Mouse (Mus musculus): Measurements from ENCODE around the gene Rpgrip1l. TPM values are rescaled to one million over a fixed set of nuclear protein-coding genes. Genes with fewer than 3 reads are reported as not detected.

Rpgrip1l gene
- total RNA-seq, 2 experiments from 2014 or later = 26.0 to 28.5 TPM

DNA sequence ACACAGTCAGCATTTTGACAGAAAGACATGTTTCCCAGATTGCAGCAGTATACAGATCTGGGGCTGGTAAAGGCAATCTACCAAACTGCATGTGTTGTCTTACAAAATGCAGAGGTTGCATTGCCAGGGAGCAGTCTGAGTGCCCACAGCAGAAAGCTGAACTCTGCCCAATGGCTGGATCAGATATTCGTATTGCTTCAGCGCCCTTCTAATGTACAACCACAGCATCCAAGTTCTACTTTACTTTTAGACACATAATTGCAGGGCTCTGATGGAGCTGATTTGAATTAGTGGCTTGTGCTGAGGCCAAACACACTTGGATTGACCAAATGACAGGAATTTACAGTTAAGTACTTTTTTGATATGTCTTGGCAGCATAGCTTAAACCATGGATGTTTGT is 91.2 kb downstream of the Rpgrip1l start:
- no peak for DNase-seq (ENCODE audit: low spot score in 2 of 2)
- intact Hi-C loops (cut with DNase I) = no loop called here

DNA sequence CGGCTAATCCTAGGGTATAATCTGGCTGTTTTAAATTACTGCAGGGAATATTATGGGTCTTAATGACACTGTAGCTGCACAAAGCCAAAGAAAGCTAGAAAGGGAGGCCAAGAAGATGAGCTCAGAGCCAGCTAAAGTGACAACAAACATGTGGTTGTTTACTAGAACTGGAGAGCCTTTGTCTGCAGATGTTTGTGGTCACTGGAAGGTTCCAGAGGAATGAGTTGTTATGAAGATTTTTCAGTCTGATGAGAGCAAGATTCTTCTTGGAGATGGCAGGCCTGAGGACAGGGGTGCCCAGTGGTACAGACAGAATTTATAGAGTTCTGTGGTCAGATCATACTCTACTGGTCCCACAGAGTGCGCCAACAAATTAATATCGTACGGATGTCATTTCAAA is 94.8 kb downstream of the Rpgrip1l start:
- intact Hi-C loops (cut with DNase I) = loop anchor here (5.0 kb wide), 1 partner anchor 54 kb away; no protein-coding TSS in a partner anchor
- no peak for DNase-seq (ENCODE audit: low spot score in 2 of 2)

- intact Hi-C loops (cut with DNase I) = loop anchor here (5.0 kb wide), 1 partner anchor 55 kb away; no protein-coding TSS in a partner anchor
Measured at GRCm38 (mm10) chr8:91217062-91217905, 95.8 kb downstream of the Rpgrip1l start.

GRCm38 (mm10) chr8:91214287-91214686 is 98.8 kb downstream of the Rpgrip1l start:
- no peak for DNase-seq (ENCODE audit: low spot score in 2 of 2)
- intact Hi-C loops (cut with DNase I) = no loop called here

More at GRCm38 (mm10) chr8:91217062-91217905, 95.8 kb downstream of the Rpgrip1l start:
- peak in 1 of 2 experiments; percentile 51 for DNase-seq (ENCODE audit: low spot score in 2 of 2)

- intact Hi-C loops (cut with DNase I) = no loop called here
- DNase-seq (ENCODE audit: low spot score in 2 of 2) = no peak
Measured at GRCm38 (mm10) chr8:91212948-91213347, 100.1 kb downstream of the Rpgrip1l start.

DNA sequence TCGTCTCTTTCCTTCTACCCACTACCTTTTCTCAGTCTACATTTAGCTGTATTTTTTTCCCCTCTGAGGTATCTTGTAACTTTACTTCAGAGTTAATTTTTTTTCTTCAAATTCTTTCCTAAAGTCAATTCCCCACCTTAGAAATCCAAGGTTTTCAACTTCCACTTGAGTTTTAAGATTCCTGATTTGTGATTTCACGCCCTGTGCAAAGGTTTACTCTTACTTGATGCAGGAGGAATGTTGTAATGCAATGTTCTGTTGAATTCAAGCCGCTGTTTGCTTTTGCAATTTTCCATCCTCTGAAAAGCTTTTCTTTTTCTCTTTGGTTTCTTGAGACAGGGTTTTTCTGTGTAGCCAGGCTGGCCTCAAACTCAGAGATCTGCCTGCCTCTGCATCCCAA is 103.4 kb downstream of the Rpgrip1l start:
- intact Hi-C loops (cut with DNase I) = no loop called here
- no peak for DNase-seq (ENCODE audit: low spot score in 2 of 2)

GRCm38 (mm10) chr8:91207676-91208075 is 105.4 kb downstream of the Rpgrip1l start:
- no peak for DNase-seq (ENCODE audit: low spot score in 2 of 2)
- intact Hi-C loops (cut with DNase I) = no loop called here

GRCm38 (mm10) chr8:91205897-91206296 is 107.2 kb downstream of the Rpgrip1l start:
- intact Hi-C loops (cut with DNase I) = no loop called here
- no peak for DNase-seq (ENCODE audit: low spot score in 2 of 2)

GRCm38 (mm10) chr8:91201184-91201583 is 111.9 kb downstream of the Rpgrip1l start:
- no peak for DNase-seq (ENCODE audit: low spot score in 2 of 2)
- intact Hi-C loops (cut with DNase I) = no loop called here

- intact Hi-C loops (cut with DNase I) = loop anchor here (10.0 kb wide), 4 partner anchors 325 to 1525 kb away; partner anchors contain the start of gene Irx5
- no peak for DNase-seq (ENCODE audit: low spot score in 2 of 2)
Measured at GRCm38 (mm10) chr8:91199876-91200275, 113.2 kb downstream of the Rpgrip1l start, which contains the start of gene Aktip. TSS of gene Aktip (minus strand) at chr8:91199976.

DNA sequence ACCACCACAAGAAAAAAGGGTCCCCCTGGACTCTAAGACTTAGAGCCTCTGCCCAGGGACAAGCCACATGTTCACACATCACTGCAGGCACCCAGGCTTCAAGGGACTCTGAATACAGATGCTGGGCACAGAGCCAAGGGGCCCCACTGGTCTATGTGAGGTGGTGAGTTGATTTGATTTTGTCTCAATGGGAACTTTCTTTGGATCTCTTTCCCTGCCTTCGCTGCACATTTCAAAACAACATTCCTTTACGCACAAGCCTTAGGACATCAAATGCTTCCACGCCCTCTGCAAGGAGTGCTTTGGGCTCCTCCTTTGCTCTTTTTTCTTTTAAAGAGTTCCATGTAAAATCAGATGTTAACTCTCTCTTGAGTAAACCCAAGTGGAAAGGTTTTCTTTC is 115.0 kb downstream of the Rpgrip1l start:
- DNase-seq (ENCODE audit: low spot score in 2 of 2) = no peak
- intact Hi-C loops (cut with DNase I) = loop anchor here (10.0 kb wide), 4 partner anchors 327 to 1527 kb away; partner anchors contain the start of gene Irx5

DNA sequence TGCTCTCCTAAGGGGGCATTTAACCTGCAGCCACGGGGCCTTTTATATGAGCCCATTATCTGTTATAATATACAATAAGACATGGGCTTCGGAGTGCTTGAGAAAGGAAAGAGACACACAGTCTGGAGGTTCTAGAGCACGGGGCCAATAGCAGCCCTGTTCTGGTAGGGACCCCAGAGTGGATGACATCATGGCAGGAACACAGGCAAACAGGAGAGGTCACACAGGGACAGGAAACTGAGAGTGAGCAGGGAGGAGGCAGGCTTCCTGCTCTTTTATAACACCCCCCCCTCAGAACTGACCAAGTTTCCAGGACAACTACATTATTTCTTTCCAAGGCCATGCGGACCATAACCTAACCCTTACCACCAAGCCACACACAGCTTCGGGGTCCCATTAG is 115.8 kb downstream of the Rpgrip1l start:
- intact Hi-C loops (cut with DNase I) = loop anchor here (10.0 kb wide), 4 partner anchors 328 to 1528 kb away; partner anchors contain the start of gene Irx5
- no peak for DNase-seq (ENCODE audit: low spot score in 2 of 2)

GRCm38 (mm10) chr8:91196661-91197060 is 116.4 kb downstream of the Rpgrip1l start:
- intact Hi-C loops (cut with DNase I) = loop anchor here (10.0 kb wide), 4 partner anchors 328 to 1528 kb away; partner anchors contain the start of gene Irx5
- DNase-seq (ENCODE audit: low spot score in 2 of 2) = no peak

- DNase-seq (ENCODE audit: low spot score in 2 of 2) = no peak
- intact Hi-C loops (cut with DNase I) = loop anchor here (10.0 kb wide), 4 partner anchors 331 to 1531 kb away; partner anchors contain the start of gene Irx5
Measured at GRCm38 (mm10) chr8:91194081-91194480, 119.0 kb downstream of the Rpgrip1l start.

DNA sequence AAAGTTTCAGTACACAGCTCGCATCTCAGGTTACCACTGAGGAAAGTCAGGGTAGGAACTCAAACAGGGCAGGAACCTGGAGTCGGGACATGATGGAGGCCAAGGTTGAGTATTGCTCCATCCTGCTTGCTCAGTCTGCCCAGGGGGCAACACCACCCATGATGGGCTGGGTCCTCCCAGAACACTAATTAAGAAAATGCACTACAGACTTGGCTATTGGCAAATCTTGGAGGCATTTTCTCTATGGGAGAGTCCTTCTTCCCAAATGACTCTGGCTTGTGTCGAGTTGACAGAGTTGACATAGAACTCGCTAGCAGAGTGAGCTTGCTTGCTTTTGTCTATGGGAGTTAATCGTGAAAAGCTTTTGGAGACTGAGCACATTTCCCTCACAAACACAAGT is 120.1 kb downstream of the Rpgrip1l start:
- intact Hi-C loops (cut with DNase I) = loop anchor here (10.0 kb wide), 4 partner anchors 332 to 1532 kb away; partner anchors contain the start of gene Irx5

DNA sequence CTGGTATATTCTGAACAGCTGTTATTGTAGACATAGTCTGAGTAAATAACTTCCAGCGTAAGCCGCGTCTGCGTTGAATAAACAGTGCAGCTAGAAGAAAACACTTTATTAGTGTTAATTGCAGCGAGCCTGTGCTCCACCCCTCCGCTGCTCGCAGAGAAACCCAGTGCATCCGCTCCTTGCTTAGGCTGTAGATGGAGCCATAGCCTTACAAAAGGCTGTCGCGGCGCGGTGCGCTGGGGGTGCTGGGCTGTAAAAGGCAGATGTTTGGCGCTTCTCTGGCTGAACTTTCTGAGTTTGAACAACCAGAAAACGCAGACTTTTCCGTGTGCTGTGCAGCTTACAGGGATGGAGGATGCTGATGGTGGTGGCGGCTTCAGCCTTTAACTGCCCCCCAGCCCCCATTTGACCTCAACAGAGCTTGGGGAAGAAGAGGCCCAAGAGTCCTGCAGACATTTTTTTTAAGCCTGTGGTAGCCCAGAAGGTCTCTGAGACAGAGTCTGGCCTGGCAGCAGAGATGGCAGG is 122.2 kb downstream of the Rpgrip1l start:
- intact Hi-C loops (cut with DNase I) = loop anchor here (10.0 kb wide), 4 partner anchors 334 to 1534 kb away; partner anchors contain the start of gene Irx5
- DNase-seq (ENCODE audit: low spot score in 2 of 2) = peak; percentile 58 to 65

More for the DNA sequence above, 120.1 kb downstream of the Rpgrip1l start:
- no peak for DNase-seq (ENCODE audit: low spot score in 2 of 2)

- no peak for DNase-seq (ENCODE audit: low spot score in 2 of 2)
- intact Hi-C loops (cut with DNase I) = no loop called here
Measured at GRCm38 (mm10) chr8:91188152-91188551, 124.9 kb downstream of the Rpgrip1l start.

- intact Hi-C loops (cut with DNase I) = no loop called here
Measured at GRCm38 (mm10) chr8:91186372-91186771, 126.7 kb downstream of the Rpgrip1l start.

DNA sequence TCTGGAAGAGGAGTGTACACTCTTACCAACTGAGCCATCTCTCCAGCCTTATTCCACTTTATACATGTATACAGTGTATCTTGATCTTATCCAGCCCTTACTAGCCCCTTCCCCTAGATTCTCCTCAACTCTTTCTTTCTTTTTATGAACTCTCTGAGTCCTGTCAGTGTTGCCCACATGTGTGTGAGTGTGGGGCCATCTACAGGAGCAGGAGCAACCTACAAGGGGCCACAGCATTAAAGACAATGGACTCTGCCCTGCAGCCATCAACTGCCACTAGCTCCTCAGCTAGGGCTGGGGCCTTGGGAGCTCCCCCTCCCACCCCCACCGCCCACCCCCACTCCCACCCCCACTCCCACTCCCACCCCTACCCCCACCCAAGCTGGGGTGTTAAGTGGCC is 135.4 kb downstream of the Rpgrip1l start:
- DNase-seq (ENCODE audit: low spot score in 2 of 2) = no peak
- intact Hi-C loops (cut with DNase I) = no loop called here

More at GRCm38 (mm10) chr8:91186372-91186771, 126.7 kb downstream of the Rpgrip1l start:
- DNase-seq (ENCODE audit: low spot score in 2 of 2) = no peak

GRCm38 (mm10) chr8:91176176-91176575 is 136.9 kb downstream of the Rpgrip1l start:
- intact Hi-C loops (cut with DNase I) = no loop called here
- no peak for DNase-seq (ENCODE audit: low spot score in 2 of 2)

All from left cerebral cortex, postnatal 25 days (tissue).